Mouse (Mus musculus): ENCODE data around the gene Wscd2. TPM values are rescaled to one million over a fixed set of nuclear protein-coding genes. Genes with fewer than 3 reads are reported as not detected.

Wscd2 gene
- total RNA-seq, 1 experiment from 2014 or later = 0.29 TPM

GRCm38 (mm10) chr5:113626991-113627390, 136.9 kb downstream of the Wscd2 start:
- ATAC-seq (replicated peaks; ENCODE audit: insufficient number of reproducible peaks, low FRiP score, low TSS enrichment, poor library complexity, severe bottlenecking) = no peak

- no peak for ATAC-seq (replicated peaks; ENCODE audit: insufficient number of reproducible peaks, low FRiP score, low TSS enrichment, poor library complexity, severe bottlenecking)
These were observed 137.8 kb downstream of the Wscd2 start for GRCm38 (mm10) chr5:113627820-113628437.

GRCm38 (mm10) chr5:113629248-113629647, 139.1 kb downstream of the Wscd2 start:
- ATAC-seq (replicated peaks; ENCODE audit: insufficient number of reproducible peaks, low FRiP score, low TSS enrichment, poor library complexity, severe bottlenecking) = no peak

- ATAC-seq (replicated peaks; ENCODE audit: insufficient number of reproducible peaks, low FRiP score, low TSS enrichment, poor library complexity, severe bottlenecking) = no peak
These were observed 140.0 kb downstream of the Wscd2 start for GRCm38 (mm10) chr5:113630116-113630515.

GRCm38 (mm10) chr5:113633037-113633714, 143.0 kb downstream of the Wscd2 start:
- no peak for ATAC-seq (replicated peaks; ENCODE audit: insufficient number of reproducible peaks, low FRiP score, low TSS enrichment, poor library complexity, severe bottlenecking)

GRCm38 (mm10) chr5:113634024-113634651, 144.0 kb downstream of the Wscd2 start:
- peak; percentile 27; the same call in 1 of the 2 replicates for ATAC-seq (replicated peaks; ENCODE audit: insufficient number of reproducible peaks, low FRiP score, low TSS enrichment, poor library complexity, severe bottlenecking)

GRCm38 (mm10) chr5:113634887-113635610, 144.9 kb downstream of the Wscd2 start:
- peak; percentile 40; the same call in 1 of the 2 replicates for ATAC-seq (replicated peaks; ENCODE audit: insufficient number of reproducible peaks, low FRiP score, low TSS enrichment, poor library complexity, severe bottlenecking)

- ATAC-seq (replicated peaks; ENCODE audit: insufficient number of reproducible peaks, low FRiP score, low TSS enrichment, poor library complexity, severe bottlenecking) = no peak
These were observed 145.9 kb downstream of the Wscd2 start for GRCm38 (mm10) chr5:113635861-113636565.

- ATAC-seq (replicated peaks; ENCODE audit: insufficient number of reproducible peaks, low FRiP score, low TSS enrichment, poor library complexity, severe bottlenecking) = no peak
These were observed 147.5 kb downstream of the Wscd2 start for GRCm38 (mm10) chr5:113637631-113638030.

- ATAC-seq (replicated peaks; ENCODE audit: insufficient number of reproducible peaks, low FRiP score, low TSS enrichment, poor library complexity, severe bottlenecking) = no peak
These were observed 147.9 kb downstream of the Wscd2 start for GRCm38 (mm10) chr5:113638055-113638454.

GRCm38 (mm10) chr5:113639126-113639525, 149.0 kb downstream of the Wscd2 start:
- no peak for ATAC-seq (replicated peaks; ENCODE audit: insufficient number of reproducible peaks, low FRiP score, low TSS enrichment, poor library complexity, severe bottlenecking)

Other genes with a start within 250 kb of the Wscd2 start
- 0.43 TPM in 1 of 3 replicates, not detected in the others for gene Sgsm1, start 179.5 kb upstream of the Wscd2 start, total RNA-seq (2017)
- not detected in 3 replicates for gene Aym1, start 133.0 kb upstream of the Wscd2 start, total RNA-seq (2017)
- 15.8 to 84.7 TPM (median 20.2 TPM) in 3 replicates for gene Cmklr1, start 160.1 kb downstream of the Wscd2 start, total RNA-seq (2017)
- not detected in 3 replicates for gene 1700069L16Rik, start 234.4 kb downstream of the Wscd2 start, total RNA-seq (2017)
- gene Ficd, start 245.5 kb downstream of the Wscd2 start, total RNA-seq (2017) = 2.0 to 4.7 TPM (median 4.2 TPM) in 3 replicates

All from monocyte, adult 5-6 weeks (primary cell).